Mouse (Mus musculus) olfactory bulb, adult 2 months (tissue): ENCODE data around the gene Macf1.

Experiments
- CTCF ChIP-seq: fragments of 200-500 bp; IDR thresholded peaks from 2 replicates; pipeline ENCODE4 v1.5.1; 2012; ENCODE audit warnings: low read depth, mild to moderate bottlenecking, low read length, moderate library complexity; ENCODE audit not compliant: insufficient read depth
- POLR2A ChIP-seq: fragments of 200-500 bp; IDR thresholded peaks from 2 replicates; pipeline ENCODE4 v1.6.1; 2012; ENCODE audit warnings: mild to moderate bottlenecking, low read depth, low read length, moderate library complexity; ENCODE audit not compliant: insufficient read depth

DNA sequence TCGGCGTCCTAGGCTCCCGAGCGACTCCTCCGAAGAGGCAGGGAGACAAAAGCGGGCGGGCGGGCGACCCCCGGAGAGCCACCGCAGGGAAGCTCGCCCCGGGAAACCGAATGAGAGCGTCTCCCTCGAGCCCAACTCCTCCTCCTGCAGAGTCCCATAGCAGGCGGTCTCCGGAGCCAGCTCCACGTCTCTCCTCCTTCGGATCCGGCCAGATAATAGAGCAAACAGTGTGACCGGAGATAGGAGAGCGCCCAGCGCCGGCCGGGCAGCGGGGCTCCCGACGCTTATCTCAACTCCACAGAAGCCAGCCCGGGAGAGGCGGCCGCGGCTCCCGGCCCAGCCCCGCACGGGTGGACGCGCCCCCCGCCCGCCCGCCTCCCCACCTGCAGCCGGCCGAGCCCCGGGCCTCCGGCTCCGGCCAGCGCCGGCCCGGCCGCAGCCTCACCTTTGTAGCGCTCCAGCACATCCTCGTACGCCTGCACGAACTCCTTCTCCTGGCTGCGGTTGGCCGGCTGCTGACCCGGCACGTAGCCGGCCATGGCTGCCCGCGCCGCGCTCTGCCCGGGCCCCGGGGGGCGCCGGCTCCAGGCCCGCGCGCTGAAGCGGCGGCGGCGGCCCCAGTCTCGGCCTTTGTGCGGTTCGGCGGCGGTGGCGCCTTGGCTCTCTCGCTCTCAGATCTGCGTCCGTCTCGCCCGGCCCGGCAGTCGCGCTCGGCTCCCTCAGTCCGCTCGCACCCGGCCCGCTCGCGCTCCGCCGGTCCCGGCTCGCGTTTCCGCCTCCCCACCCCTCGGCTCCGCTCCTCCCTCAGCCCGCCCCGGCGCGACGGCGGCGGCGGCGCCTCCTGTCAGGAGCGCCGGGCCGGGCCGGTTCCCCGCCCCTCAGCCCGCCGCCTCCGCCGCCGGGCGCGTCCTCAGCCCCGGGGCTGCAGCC, 19.9 kb downstream of the Macf1 start:
- TF ChIP-seq CTCF = no peak
- no peak for TF ChIP-seq POLR2A
